Mouse (Mus musculus) lung, postnatal 25 days (tissue): ENCODE measurements around the gene Gnas.
"Not testable (repeated sequence)": the region's sequence is repeated elsewhere in the genome, so short reads cannot be mapped to it uniquely, and the experiment has no call there.

Experiments
- DNase-seq: peaks from one replicate; pipeline ENCODE4 v3.0.0; 2022; ENCODE audit warnings: low spot score

Gnas gene

GRCm38 (mm10) chr2:174328358-174328905, 44.3 kb downstream of the Gnas start:
- no peak for DNase-seq

- no peak for DNase-seq
These were observed 45.0 kb downstream of the Gnas start for GRCm38 (mm10) chr2:174328926-174329662.

- peak; percentile 79 for DNase-seq
These were observed 45.8 kb downstream of the Gnas start for GRCm38 (mm10) chr2:174329663-174330615.

- peak; percentile 72 for DNase-seq
These were observed 46.6 kb downstream of the Gnas start for GRCm38 (mm10) chr2:174330616-174331191.

- DNase-seq = no peak
These were observed 47.3 kb downstream of the Gnas start for GRCm38 (mm10) chr2:174331282-174332030.

GRCm38 (mm10) chr2:174333239-174333890, 49.2 kb downstream of the Gnas start:
- DNase-seq = no peak

- no peak for DNase-seq
These were observed 50.3 kb downstream of the Gnas start for GRCm38 (mm10) chr2:174334415-174334814.

GRCm38 (mm10) chr2:174337275-174337674, 53.2 kb downstream of the Gnas start:
- no peak for DNase-seq

GRCm38 (mm10) chr2:174339701-174340100, 55.6 kb downstream of the Gnas start:
- no peak for DNase-seq

GRCm38 (mm10) chr2:174340229-174340892, 56.2 kb downstream of the Gnas start:
- no peak for DNase-seq

- DNase-seq = no peak
These were observed 56.9 kb downstream of the Gnas start for GRCm38 (mm10) chr2:174340893-174341580.

GRCm38 (mm10) chr2:174342793-174343400, 58.8 kb downstream of the Gnas start:
- DNase-seq = no peak

GRCm38 (mm10) chr2:174343566-174343965, 59.4 kb downstream of the Gnas start:
- no peak for DNase-seq

GRCm38 (mm10) chr2:174344003-174344655, 60.0 kb downstream of the Gnas start:
- peak; percentile 93 for DNase-seq

- DNase-seq = no peak
These were observed 60.9 kb downstream of the Gnas start for GRCm38 (mm10) chr2:174344996-174345395.

GRCm38 (mm10) chr2:174346612-174346998, 62.5 kb downstream of the Gnas start, which contains the start of gene Gm20721:
TSS of gene Gm20721 (minus strand) at chr2:174346712.
- no peak for DNase-seq

GRCm38 (mm10) chr2:174346999-174347668, 63.0 kb downstream of the Gnas start:
- not testable (repeated sequence) for DNase-seq

- no peak for DNase-seq
These were observed 74.4 kb downstream of the Gnas start for GRCm38 (mm10) chr2:174358516-174358915.
